Mouse (Mus musculus) kidney, postnatal 25 days (tissue): Measurements from ENCODE around the gene Batf2.
"Not testable (repeated sequence)": the region's sequence is repeated elsewhere in the genome, so short reads cannot be mapped to it uniquely, and the experiment has no call there.

Experiments used
- DNase-seq, 2 experiments: peaks; one replicate each; pipeline ENCODE4 v3.0.0; 2021; ENCODE audit warnings: mixed read lengths in 2 of 2

The Batf2 gene

GRCm38 (mm10) chr19:6140678-6141393 lies at the start of gene Batf2:
TSS of gene Batf2 (plus strand) at chr19:6140983.
- peak; percentile 91 to 96 for DNase-seq

GRCm38 (mm10) chr19:6094119-6094518 lies 46.7 kb upstream of the Batf2 start, which contains the start of gene AC131692.1:
TSS of gene AC131692.1 (plus strand) at chr19:6094419.
- no peak for DNase-seq

GRCm38 (mm10) chr19:6097847-6098246 lies 42.9 kb upstream of the Batf2 start:
- peak; percentile 17 to 62 for DNase-seq

- DNase-seq: no peak
Observed at GRCm38 (mm10) chr19:6101186-6101585, 39.6 kb upstream of the Batf2 start.

- no peak for DNase-seq
Observed at GRCm38 (mm10) chr19:6102169-6102853, 38.5 kb upstream of the Batf2 start.

- no peak for DNase-seq
Observed at GRCm38 (mm10) chr19:6104476-6104875, 36.3 kb upstream of the Batf2 start.

GRCm38 (mm10) chr19:6105586-6105985 lies 35.2 kb upstream of the Batf2 start, which contains the start of gene Naaladl1:
TSS of gene Naaladl1 (plus strand) at chr19:6105782.
- DNase-seq: peak; percentile 13 to 44

- peak; percentile 19 to 74 for DNase-seq
Observed at GRCm38 (mm10) chr19:6113116-6113515, 27.7 kb upstream of the Batf2 start.

GRCm38 (mm10) chr19:6116113-6116850 lies 24.5 kb upstream of the Batf2 start:
- DNase-seq: peak; percentile 39 to 69

GRCm38 (mm10) chr19:6117346-6117985 lies 23.3 kb upstream of the Batf2 start:
- DNase-seq: no peak

GRCm38 (mm10) chr19:6117986-6118676 lies 22.7 kb upstream of the Batf2 start, which contains the start of gene Sac3d1:
TSS of gene Sac3d1 (minus strand) at chr19:6118650.
- DNase-seq: peak; percentile 93 to 94

GRCm38 (mm10) chr19:6118677-6119185 lies 22.1 kb upstream of the Batf2 start:
- no peak for DNase-seq

- peak in 1 of 2 experiments; percentile 54 for DNase-seq
Observed at GRCm38 (mm10) chr19:6121761-6122160, 19.0 kb upstream of the Batf2 start.

- no peak for DNase-seq
Observed at GRCm38 (mm10) chr19:6123330-6123729, 17.5 kb upstream of the Batf2 start.

- no peak for DNase-seq
Observed at GRCm38 (mm10) chr19:6124898-6125297, 15.9 kb upstream of the Batf2 start.

- DNase-seq: peak in 1 of 2 experiments; percentile 84
Observed at GRCm38 (mm10) chr19:6126289-6126688, 14.5 kb upstream of the Batf2 start.

- no peak for DNase-seq
Observed at GRCm38 (mm10) chr19:6126789-6127580, 13.8 kb upstream of the Batf2 start.

- peak; percentile 99 for DNase-seq
Observed at GRCm38 (mm10) chr19:6127760-6128341, 12.9 kb upstream of the Batf2 start, which contains the start of gene Snx15. TSS of gene Snx15 (minus strand) at chr19:6128304.

- DNase-seq: not testable (repeated sequence)
Observed at GRCm38 (mm10) chr19:6130414-6131128, 10.2 kb upstream of the Batf2 start.
